Mouse (Mus musculus): ENCODE measurements around the gene Gm20431.

Gene Gm20431

DNA sequence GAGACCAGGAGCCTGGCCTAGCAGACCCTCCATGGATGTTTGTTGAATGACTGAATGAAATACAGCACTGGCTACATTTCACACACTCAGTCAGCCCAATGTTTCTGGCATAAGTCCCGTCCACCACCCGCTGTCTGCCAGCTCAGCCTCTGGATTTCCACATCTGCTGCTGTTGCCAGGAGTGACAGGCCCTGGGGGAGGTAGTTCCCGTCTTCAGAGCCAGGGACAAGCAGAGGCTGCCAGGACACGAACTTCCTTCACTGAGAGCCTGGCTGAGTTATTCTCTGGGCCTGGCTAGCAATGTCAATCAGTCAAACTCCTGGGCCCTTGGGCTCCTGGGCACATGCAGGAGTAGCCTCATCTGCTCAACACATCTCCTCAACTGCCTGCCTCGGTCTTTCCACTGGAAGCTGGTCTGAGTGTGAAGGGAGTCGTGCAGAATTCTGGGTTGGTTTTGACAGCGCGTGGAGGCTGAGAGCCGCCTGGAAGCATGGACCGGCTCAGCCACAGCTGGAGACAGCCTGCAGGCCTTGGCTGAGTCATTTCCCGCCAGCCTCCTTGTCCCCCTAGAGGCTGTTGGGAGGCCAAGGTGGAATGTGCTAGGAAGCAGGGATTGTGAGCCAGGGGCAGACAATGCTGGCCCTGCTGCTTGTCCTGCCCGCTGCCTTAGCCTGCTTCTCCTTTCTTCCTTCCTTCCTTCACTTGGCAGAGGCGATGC lies 91.2 kb downstream of the Gm20431 start:
- DNase-seq (ENCODE audit: low spot score): no peak

DNA sequence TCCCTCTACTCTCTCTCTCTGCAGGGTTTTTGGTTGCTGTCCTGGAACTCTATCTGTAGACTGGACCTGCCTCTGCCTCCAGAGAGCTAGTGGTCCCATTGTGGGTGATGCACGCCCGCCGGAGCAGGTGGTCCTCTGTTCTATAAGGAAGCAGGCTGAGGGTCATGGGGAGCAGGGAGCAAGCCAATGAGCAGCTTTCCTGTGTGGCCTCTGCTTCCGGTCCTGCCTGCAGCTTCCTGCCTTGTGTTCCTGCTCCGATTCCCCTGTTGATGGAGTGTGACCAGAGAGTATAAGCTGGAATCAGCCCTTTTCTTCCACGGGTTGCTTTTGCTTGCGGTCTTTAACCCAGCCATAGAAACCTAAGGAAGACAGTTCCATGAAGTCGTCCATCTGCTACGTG lies 93.2 kb downstream of the Gm20431 start:
- no peak for DNase-seq (ENCODE audit: low spot score)

DNA sequence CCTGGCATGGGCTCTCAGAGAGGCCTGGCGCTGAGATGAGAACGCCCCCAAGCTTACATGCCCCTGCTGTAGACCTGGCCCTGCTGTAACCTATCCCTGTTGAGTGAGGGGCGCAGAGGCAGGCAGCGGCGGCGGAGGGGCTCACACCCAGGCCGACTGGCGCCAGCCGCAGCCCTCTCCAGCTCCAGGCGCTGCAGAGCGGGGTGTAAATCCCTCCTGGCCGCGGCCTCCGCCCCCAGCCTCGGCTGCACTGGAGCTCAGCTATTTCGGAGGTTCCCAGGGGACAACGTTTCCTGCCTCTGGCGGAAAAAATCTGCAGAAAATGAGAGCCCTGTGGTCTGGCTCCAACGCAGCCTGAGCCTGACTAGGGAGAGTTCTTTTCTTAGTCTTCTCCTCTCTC lies 95.6 kb downstream of the Gm20431 start:
- DNase-seq (ENCODE audit: low spot score): no peak

DNA sequence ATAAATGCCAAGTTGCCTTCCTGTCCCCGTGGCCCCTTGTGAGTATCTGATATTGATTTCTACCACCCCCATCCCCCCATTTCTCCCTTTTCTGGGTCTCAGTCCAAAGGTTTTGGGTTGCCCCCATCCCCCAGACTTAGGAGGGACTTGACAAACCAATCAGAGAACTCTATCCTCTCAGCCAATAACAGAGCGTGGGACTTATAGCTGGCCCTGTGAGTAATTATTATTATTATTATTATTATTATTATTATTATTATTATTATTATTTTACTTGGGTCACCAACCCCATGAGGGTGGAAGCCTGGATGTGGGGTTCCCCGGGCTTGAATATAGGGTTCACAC lies 96.0 kb downstream of the Gm20431 start:
- no peak for DNase-seq (ENCODE audit: low spot score)

DNA sequence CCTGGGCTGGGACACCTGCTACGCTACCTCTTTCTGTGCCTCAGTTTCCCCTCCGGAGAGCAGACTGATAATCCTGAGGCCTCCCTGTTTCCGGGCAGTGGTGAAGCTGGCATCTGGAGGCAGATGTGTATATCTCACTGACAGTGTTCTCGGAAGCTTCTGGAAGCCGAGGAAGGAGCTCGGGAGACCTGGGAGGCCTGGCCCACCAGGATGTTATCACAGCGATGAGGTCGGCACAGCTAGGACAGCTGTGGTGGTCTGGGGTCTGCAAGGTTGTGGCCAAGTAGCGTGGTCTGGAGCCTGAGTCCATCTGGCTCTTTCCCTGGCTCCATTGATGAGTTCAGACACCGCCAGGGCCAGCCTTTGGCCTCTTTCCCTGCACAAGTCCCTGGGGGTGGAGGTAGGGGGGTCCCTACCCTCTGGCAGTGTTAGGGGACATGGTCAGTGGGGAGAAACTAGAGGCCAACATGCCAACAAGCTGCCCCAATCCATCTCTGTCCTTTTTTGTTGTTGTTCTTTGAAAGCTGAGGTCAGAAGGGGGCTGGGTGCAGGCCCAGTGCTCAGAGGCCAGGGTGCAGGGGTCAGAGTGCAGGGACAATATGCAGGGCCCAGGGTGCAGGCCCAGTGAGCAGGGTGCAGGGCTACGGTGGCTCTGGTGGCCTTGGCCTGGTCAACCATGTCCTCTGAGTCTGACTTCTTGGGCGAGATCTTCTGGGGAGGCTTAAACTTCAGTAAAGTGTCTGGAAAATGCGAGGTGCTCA lies 96.6 kb downstream of the Gm20431 start:
- no peak for DNase-seq (ENCODE audit: low spot score)

DNA sequence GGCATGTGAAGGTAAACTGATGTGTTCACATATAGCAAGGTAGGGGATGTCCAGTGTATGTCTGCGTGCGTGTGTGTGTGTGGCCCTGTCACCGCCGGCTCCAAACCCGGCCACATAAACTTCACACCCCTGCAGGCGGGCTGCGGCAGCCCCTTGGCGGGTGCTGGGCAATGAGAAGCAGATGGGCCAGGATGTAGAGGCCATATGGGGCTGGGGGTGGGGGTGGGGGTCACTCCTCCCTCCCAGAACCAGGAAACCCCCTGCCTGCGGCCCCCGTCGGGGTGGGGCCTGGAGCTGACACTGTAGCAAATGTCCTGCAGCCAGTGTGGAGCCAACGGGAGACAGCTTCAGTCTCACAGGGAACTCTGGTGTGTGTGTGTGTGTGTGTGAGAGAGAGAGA lies 97.6 kb downstream of the Gm20431 start:
- DNase-seq (ENCODE audit: low spot score): no peak

DNA sequence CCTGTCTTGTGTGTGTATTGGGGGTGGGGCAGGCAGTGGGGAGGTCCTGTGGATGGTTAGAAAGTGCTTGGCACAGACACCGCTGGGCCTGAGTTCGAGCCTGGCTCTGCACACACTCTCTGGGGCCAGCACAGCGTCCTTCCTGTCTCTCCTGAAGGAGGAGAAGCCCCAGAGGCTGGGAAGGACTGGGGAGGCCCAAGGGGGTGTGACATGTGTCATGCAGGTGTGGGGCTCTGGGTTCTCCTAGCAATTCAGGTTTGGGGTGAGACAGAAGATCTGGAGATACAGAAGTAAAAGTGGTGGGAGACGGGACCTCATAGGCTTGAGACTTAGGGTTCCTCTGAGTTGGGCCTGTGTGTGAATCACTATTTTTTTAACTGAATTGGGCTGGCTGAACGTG lies 98.3 kb downstream of the Gm20431 start:
- no peak for DNase-seq (ENCODE audit: low spot score)

DNA sequence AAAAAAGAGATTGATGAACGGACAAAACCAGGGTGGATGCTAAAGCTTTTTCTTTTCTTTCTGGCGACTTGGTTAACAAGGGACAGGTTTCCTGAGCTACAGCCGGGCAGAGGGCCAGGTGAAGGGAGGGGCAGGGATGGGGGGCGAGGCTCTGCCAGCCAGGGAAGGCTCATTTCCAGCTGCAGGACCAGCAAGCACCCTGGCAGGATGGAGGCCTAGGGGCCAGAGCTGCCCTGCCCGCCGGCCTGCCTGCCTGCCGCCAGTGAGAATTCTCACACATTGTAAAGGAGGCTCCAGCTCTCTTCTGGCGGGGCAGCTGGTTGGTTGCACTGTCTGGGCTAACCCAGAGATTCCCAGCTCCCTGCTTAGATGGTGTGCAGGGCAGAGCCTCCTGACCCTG lies 99.2 kb downstream of the Gm20431 start:
- DNase-seq (ENCODE audit: low spot score): no peak

DNA sequence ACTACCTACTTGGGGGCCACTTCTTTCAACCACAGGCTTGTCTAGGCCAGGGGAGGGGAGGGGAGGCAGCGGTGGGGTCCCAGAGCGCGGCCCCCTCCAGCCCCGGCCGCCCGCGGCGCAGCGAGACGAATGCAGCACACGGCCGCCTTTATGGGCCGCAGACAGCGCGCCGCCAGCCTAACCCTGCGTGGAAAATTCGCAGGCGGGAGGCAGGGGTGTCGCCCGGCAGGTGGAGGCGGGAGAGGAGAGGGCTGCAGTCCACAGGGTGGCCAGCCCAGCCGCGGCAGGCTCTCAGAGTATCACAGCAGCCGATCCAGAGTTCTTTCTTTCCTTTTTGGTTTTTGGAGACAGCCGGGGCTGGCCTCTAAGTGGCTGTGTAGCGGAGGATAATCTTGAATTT lies 101.9 kb downstream of the Gm20431 start:
- no peak for DNase-seq (ENCODE audit: low spot score)
